Mouse (Mus musculus) embryonic fibroblast, embryonic 13.5 days (primary cell): ENCODE measurements around the gene Epha3. TPM values are rescaled to one million over a fixed set of nuclear protein-coding genes. Genes with fewer than 3 reads are reported as not detected.

Source experiments
- H3K27ac ChIP-seq: 2 replicates; pipeline ENCODE4 v1.5.1; 2012; ENCODE audit warnings: low read length, control low read depth, inconsistent platforms; ENCODE audit not compliant: insufficient read depth
- H3K4me1 ChIP-seq: 2 replicates; pipeline ENCODE4 v1.6.1; 2011; ENCODE audit warnings: low read length; ENCODE audit not compliant: control insufficient read depth, insufficient read depth
- H3K4me3 ChIP-seq: 2 replicates; pipeline ENCODE4 v1.5.1; 2011; ENCODE audit warnings: mild to moderate bottlenecking, control low read depth, low read length; ENCODE audit not compliant: insufficient read depth
- CTCF ChIP-seq: IDR thresholded peaks from 2 replicates; pipeline ENCODE4 v1.5.1; 2011; ENCODE audit warnings: mild to moderate bottlenecking, control low read depth, low read length, moderate library complexity, borderline replicate concordance; ENCODE audit not compliant: insufficient read depth
- POLR2A ChIP-seq: IDR thresholded peaks from 2 replicates; pipeline ENCODE4 v1.6.1; 2011; ENCODE audit warnings: low read depth, mild to moderate bottlenecking, control low read depth, low read length, moderate library complexity
- polyA plus RNA-seq: library from polyadenylated mRNA; stranded (reverse); fragments of >200 nt; gene quantifications from 2 replicates; pipeline ENCODE4 v1.2.4, GENCODE M21; 2011; ENCODE audit warnings: low read depth; ENCODE audit not compliant: missing spikeins, insufficient read length

The Epha3 gene
- 34.0 and 67.0 TPM in 2 replicates for polyA plus RNA-seq

DNA sequence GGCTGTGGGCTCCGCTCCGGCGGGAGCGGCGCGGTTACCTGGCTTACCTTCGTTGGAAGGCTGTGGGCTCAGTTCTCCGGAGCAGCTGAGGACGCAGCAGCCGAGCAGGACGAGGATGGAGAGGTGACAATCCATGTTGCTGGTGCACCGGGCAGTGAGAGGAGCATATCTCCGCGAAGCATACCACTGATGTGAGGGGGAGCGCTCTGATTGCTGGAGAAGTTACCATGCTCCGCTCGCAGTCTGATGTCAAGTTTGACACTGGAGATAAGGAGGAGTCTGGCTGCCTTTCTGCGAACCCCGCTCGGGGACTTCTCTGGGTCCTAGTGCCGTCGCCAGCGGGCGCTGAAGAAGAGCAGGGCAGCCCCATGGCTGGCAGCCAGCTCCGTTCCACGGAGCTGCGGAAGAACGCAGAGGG is at the start of gene Epha3:
Epha3 (minus strand) TSS at position 263 of the 418 bp plus-strand sequence.
- H3K27ac ChIP-seq = no peak within 1 kb of the TSS

DNA sequence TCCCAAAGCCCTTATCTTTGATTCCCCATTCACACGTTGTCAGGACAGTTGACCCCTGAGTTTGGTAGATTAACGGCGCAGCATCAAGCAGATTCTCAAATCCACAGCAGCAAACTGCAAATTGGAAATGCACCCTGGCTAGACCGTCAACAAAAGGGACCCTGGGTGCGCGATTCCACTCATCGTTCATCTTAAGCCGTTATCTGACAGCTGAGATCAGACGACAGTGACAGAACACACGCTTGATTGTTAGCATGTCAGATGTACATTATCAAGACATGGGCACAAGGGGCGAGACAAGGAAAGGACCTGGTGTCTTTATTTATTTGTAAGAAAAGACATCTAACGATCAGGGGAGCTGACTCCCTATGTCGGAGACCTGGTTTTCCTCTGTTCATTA is 39.5 kb upstream of the Epha3 start:
- Histone ChIP-seq H3K27ac (no peak overlapping the region), H3K4me1 (no peaks in the 10 kb centered on the region), H3K4me3 (no peak overlapping the region)
- TF ChIP-seq POLR2A (no peak), CTCF (no peak)

More for the DNA sequence above, at the start of gene Epha3:
- H3K4me3 ChIP-seq = peak within 1 kb of the TSS; percentile 57
- TF ChIP-seq POLR2A = peak; percentile 69
- TF ChIP-seq CTCF = no peak
- H3K4me1 ChIP-seq = no peaks in the 10 kb centered on the region

DNA sequence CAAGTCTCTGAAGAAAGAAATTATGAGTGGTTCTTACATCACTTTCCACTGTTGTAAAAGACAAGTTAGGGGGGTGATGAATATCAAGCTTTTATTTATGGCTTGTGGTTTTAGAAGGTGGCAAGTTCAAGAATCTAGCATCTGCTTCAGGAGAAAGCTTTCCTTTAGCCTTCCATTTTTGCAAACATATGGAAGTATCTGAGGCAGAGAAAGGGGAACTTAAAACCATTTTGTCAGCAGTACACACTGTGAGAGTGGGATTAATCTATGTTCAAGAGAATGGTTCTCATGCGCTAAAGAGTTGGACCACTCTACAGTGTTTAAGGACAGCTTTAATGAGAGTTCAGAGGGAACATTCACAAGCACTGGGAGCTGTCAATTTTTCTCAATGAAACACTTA is 17.2 kb upstream of the Epha3 start:
- no peak overlapping the region for H3K4me3 ChIP-seq
- H3K27ac ChIP-seq = no peak overlapping the region
- no peaks in the 10 kb centered on the region for H3K4me1 ChIP-seq
- TF ChIP-seq CTCF (no peak), POLR2A (no peak)

DNA sequence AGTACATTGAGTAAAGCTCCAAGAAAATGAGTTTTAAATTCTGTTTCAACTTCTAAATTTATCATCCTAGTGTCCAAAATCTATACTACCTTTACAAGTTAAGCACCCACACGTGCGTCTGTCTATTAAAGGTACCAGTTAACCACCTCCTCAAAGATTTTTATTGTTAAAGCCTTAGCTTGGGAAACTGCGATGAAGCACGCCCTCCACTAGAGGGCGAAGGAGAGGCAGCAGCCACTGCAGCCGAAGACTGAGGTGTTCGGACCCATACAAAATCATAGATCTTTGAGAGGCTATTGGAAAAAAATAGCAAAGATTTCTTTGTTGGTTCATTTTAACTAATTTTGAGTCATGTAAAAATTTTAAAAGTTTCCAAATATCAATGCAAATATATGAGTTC is 8.3 kb upstream of the Epha3 start:
- H3K27ac ChIP-seq = no peak overlapping the region
- no peaks in the 10 kb centered on the region for H3K4me1 ChIP-seq
- TF ChIP-seq POLR2A (no peak), CTCF (peak; percentile 71; the same call in 1 of the 2 replicates)
- no peak overlapping the region for H3K4me3 ChIP-seq

DNA sequence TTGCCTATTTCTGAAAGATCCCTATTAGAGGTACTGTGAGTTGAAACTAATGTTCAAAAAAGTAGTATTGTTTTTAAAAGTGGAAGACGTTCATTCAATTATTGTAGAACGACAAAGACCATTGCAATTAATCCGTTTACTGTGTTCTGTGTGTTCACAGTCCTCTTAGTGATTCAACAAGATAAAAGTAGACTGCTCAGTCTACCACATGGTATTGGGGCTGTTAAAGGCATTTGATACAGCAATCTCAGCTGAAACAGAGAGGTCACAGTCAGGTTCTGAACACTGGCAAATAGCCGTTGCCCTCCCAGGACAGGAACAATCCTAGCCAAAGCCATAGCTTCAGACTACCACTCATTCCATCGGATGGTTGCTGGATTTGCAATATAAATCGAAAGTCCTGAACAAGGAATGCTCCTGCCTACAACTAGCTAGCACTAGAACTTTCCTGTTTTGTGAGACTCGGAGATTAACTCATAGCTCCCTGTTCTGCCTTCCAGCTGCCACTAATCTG is 545 bp upstream of the Epha3 start:
- Histone ChIP-seq H3K4me3 (peak overlapping the region; percentile 57), H3K27ac (no peak overlapping the region), H3K4me1 (no peaks in the 10 kb centered on the region)
- TF ChIP-seq CTCF = no peak
- no peak for TF ChIP-seq POLR2A

DNA sequence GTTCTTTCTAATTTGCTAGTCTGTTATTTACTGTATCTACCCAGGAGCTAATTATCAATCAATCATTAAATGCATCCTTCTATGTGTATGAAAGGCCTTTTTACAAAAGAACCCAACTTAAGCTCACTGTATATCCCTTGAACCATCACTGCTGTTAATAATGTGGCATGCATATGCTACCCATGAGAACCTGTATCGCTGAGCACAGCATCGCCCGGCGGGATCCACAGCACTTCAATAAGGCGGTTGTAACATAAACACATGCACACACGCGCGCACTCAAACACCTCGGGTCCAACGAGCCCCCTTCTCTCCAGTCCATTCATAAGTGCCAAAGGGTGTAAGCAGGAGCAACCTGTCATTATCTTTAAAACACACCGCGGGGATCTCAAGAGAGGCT is 794 bp downstream of the Epha3 start:
- Histone ChIP-seq H3K4me3 (peak overlapping the region; percentile 49), H3K27ac (no peak overlapping the region), H3K4me1 (no peaks in the 10 kb centered on the region)
- TF ChIP-seq CTCF = no peak
- TF ChIP-seq POLR2A = no peak

DNA sequence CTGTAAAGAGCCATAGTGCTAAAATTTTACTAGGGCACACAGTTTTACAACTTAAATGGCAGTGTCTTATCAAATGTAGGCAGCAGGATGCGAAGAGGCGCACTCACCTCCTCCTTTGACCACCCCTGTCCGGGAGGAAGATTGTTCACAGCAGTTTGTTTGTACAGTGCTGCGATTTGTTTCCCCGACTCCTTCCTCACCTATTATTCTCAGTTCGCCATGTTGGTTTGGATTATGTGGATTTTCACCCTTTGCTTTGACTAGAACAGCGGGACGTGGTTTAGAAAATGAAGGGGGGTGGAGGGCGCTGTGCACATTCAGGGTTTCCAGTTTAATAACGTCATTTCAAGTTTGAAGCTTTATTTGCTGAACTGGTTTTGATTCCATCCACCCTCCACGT is 6.4 kb downstream of the Epha3 start:
- no peak for TF ChIP-seq CTCF
- no peak for TF ChIP-seq POLR2A
- peak overlapping the region; percentile 44 for H3K27ac ChIP-seq
- H3K4me3 ChIP-seq = peak overlapping the region; percentile 65
- no peaks in the 10 kb centered on the region for H3K4me1 ChIP-seq

DNA sequence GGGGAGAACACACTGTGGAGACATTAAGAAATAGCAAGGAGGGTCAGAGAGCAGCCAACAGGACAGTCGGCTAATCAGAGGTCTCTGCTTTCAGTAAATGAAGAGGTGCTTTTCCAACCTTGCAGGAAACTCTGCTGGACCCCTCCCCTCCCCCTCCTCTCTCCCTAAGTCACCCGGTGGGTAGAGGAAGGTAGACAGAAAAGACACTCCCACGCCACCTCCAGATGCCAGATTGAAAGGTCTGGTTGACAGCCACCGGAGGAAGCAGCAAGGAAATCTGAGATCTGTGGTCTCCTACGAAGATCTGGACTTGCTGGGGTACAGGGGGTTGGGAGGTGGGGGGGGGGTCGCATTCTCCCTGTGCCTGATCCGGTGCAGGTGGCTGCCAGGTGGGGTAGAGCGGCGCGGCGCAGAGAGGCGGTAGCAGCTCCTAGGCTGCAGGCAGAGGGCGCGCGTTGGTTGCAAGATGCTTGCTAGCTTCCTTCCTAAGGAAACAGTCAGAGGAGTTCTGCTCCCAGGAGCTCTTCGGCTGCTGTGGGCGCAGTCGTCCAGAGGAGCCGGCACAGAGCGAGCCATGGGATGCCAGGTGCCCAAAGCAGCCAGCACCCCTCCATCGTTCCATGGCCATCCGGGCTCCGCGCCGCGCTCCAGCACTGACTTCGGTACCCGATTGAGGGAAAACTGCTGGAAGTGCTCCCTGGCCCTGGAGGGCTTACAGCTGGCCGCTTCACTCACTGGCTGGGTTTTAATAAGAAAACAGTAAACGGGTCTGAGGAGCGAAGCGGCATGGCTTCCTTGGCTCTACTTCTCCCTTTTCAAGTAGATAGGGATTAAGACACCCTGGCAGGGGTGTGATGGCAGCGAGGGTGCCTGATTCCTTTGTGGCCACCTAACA is 7.1 kb downstream of the Epha3 start:
- TF ChIP-seq POLR2A (peak; percentile 55), CTCF (peak; percentile 81)
- Histone ChIP-seq H3K4me1 (no peaks in the 10 kb centered on the region), H3K4me3 (peak overlapping the region; percentile 65), H3K27ac (peak overlapping the region; percentile 44)

DNA sequence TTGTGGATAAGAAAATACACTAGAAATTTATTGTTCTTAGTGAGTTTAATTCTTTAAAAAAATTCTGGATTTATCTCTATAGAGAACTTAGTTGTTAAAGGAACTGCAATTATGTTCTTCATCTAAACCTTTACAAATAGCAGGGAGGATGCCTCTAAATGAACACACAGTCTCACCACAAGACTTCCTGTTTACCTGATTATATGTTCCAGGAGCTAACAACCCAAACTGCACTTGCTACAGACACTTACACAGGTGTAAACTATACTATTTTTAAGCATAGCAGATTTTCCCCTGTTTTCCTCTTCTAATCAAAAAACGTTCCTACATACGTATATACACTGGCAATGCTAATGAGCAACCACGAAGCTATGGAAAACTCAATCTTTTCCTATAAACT is 13.7 kb downstream of the Epha3 start:
- H3K4me1 ChIP-seq = no peaks in the 10 kb centered on the region
- H3K4me3 ChIP-seq = no peak overlapping the region
- no peak overlapping the region for H3K27ac ChIP-seq
- TF ChIP-seq POLR2A = no peak
- TF ChIP-seq CTCF = no peak

DNA sequence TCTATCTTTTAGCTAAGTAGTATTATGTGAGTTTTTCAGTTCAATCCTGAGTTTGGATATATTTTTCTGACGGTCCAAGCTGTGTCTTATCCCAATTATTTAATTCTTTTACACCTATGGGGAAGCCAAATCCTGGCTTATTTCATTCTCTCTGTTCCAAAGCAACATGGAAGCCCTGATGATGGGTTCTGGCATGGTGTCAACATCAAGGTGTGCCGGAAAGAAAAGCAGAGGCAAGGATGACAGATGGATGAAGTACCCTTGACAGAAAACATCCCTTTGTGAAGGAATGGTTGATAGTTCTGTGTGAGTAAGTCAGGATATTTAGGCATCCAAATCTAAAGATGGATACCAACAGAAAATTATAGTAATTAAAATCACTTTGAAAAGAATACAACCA is 21.1 kb downstream of the Epha3 start:
- TF ChIP-seq CTCF (no peak), POLR2A (no peak)
- Histone ChIP-seq H3K27ac (no peak overlapping the region), H3K4me3 (no peak overlapping the region), H3K4me1 (no peaks in the 10 kb centered on the region)
